Mouse (Mus musculus) common myeloid progenitor, adult 5-6 weeks (primary cell): ENCODE results near the gene Otop3. TPM values are rescaled to one million over a fixed set of nuclear protein-coding genes. Genes with fewer than 3 reads are reported as not detected.
A peak's percentile ranks its signal among the peaks of the same experiment; 100 is the strongest.

Experiments
- ATAC-seq: replicated peaks from 2 replicates; pipeline ENCODE4 v1.8.0; 2016; ENCODE audit warnings: low read depth, mild to moderate bottlenecking, moderate TSS enrichment, inconsistent platforms; ENCODE audit not compliant: poor library complexity, severe bottlenecking
- total RNA-seq: library from RNA; stranded (forward); fragments of 200-1000, 187-1606 nt; gene quantifications from 2 replicates; pipeline ENCODE4 v1.2.3, GENCODE M21; 2017

Gene Otop3
- total RNA-seq, 1 experiment from 2014 or later, result not detected

DNA sequence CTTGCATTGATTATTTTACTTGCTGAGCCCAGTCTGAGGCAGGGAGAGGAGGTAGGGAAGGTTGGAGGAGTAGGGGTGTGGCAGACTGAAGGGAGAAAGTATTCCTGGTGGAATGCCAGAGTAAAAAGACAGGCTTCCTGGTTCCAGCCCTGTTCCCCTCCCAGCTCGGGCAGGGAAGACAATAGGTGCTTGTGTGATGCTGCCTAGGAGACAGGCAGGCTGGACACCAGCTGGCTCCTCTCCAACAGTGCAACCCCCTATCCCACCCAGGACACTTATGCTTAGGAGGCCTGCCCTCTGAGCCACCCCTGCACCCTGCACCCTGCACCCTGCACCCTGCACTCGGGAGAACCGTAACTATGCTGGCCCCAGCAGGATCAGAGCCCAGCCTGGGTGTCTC, 24.8 kb downstream of the Otop3 start:
- no peak for ATAC-seq

- peak; percentile 62 for ATAC-seq
These were observed 25.2 kb downstream of the Otop3 start for GRCm38 (mm10) chr11:115359726-115360125.

- ATAC-seq, result no peak
These were observed 29.6 kb downstream of the Otop3 start for GRCm38 (mm10) chr11:115364136-115364535.

DNA sequence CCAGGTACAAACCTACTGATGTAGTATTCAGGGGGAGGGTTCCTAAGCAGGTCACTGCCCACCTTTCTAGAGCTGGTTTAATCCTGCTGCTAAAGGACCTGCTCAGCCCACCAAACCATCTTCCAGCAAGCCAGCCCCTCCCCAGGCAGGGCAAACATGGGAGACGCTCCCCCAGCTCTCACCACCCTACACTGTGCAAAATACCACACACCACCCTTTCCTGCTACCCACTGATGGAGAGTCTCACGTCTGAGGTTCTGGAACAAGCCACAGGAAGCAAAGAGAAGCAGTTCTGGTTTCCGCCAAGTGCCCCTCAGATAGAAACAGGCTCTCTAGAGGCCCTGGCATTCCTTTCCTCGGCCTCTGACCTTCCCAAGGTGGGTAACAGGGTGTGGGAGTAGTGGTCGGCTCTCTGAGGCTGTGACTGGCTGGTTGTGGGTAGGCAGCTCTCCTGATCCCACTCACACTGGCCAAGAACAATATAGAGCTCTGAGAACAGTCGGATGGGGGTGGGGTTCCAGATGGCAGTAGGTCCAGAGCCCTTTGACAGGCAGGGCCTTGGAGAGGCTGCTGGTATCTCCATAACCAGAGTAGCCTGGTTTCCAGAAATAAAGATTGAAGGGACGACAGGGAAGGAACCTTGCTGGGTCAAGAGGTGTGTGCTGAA, 31.6 kb downstream of the Otop3 start:
- ATAC-seq, result peak; percentile 37

DNA sequence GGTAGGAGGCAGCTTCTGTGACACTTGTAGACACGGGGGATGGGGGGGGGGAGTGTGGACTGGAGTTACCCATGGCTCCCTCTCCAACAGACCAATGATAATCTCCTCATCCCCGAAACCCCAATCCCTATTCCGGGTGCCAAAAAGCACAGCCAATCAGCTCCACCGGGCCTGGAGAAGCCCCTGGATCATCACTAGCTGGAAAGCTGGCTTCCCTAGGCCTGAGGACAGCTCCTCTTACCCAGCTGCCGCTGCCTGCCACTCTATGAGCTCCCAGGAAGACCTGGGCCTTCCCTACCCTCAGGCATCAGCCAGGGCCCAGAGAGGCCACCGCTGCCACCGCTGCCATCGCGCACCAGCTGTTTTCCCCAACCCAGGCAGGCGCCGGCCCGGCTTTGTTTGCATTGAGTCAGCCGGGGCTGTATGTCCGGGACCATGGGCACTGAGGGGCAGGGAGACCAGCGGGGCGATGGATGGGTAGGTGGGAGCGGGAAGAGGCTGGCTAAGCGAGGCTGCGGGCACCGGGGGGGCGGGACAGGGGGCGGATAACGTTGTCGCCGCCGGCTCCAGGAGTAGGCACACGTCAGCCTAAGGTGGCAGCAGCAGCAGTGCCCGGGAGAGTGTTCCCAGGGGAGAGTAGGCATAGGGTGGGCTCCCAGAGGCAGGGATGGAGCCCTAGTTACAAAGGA, 32.3 kb downstream of the Otop3 start:
- 0 out of 2 replicates have a peak, but pooled peaks have one; percentile 9 for ATAC-seq

DNA sequence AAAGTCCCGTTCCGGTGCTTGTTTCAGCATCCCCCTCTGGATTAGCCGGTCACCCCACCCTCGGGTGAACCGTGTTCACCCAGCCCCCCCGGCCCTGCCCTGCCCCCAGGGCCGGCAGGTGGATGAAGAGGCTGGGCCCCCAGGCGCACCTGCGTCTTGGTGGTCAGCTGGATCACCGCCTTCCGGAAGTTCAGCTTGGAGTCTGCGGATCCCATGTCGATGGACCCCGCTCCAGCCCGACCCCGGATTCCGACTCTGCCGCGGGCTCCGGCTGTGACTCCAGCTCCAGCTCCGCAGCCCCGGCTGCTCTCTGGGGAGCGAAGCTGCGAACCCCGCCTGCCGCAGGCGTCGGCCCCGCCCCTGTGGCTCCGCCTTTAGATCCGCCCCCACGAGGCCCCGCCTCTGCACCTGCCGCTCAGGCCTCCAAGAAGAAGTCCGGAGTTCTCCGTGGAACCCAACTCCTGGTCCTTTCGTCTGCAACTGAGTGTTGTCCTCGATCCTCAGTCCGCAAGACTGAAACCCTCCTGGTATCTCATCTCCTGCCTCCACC, 32.9 kb downstream of the Otop3 start, which contains the start of gene Hid1:
Gene Hid1 (minus strand): TSS at position 362 of the 550 bp plus-strand sequence.
- ATAC-seq, result peak; percentile 78

- ATAC-seq, result no peak
These were observed 35.8 kb downstream of the Otop3 start for GRCm38 (mm10) chr11:115370368-115370767.

GRCm38 (mm10) chr11:115371354-115371753, 36.8 kb downstream of the Otop3 start:
- no peak for ATAC-seq

DNA sequence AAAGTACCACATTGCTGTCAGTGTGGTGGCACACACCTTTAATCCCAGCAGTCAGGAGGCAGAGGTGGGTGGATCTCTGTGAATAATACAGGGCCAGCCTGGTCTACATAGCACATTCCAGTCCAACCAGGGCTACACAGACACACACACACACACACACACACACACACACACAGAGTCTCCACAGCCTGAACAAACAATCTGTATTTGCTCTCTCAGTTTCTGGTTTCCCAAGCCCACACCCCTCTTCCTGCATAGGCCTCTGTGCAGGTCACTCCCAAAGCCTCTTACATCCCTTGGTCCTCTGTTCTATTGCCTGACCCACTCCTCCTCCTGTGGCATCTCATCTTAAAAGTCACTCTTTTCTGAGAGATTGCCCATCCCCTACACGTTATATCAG, 37.5 kb downstream of the Otop3 start:
- ATAC-seq, result no peak

- ATAC-seq, result no peak
These were observed 38.2 kb downstream of the Otop3 start for GRCm38 (mm10) chr11:115372737-115373136.

DNA sequence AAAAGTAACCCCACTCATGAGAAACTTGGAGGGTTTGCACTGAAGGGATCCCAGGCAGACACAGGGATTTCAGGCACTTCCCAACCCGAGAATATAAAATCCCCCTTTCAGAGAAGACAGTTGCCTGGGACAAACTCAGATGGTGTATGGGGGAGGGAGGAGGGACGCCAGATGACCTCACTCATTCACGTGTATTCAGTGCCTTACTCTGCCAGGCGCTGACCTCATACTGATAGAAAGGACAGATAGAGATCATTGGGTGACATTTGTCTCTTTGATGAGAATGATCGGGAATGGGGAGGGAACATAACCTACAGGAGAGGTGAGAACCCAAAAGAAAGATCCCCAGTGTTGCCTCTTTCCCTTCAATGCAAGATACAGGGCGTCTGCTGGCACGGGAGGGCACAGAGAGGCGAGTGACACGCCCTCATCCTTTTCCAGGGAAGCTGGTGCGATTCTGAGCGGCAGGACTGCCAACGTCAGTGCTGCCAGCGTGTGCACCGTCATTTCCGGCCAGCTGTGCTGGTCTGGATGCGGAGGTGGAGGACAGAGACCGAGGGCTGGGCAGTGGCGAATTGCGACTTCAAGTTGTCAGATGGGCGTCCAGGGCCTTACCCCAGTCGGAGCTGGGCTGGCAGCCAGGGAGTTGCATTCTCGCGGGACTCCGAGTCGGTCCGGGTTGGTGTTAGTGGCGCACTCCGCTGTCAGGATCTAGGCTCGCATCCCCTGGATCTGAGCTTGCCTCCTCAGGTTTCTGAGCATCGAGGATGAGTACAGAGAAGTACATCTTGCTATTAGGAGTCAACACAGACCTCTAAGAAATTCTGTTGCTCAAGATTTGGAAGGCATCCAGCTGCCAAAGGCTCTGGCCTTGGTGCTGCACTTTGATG, 39.5 kb downstream of the Otop3 start:
- peak; percentile 66 for ATAC-seq

- no peak for ATAC-seq
These were observed 40.3 kb downstream of the Otop3 start for GRCm38 (mm10) chr11:115374695-115375425.

DNA sequence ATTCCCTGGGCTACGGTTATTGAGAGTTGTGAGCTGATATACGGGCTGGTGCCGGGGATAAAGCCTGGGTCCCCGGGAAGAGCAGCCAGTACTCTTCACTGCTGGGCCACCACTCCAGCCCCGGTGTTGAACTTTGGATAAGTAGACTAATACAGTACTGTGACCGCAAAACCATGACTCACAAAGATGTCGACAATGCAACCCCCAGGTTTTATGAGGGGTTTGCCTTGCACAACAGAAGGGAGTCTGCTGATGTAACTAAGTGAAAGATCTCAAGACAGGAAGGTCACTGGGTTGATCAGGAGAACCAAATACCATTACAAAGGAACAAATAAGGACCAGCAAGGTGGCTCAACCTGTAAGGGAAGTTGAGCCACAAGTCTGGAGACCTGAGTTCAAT, 42.2 kb downstream of the Otop3 start:
- no peak for ATAC-seq

GRCm38 (mm10) chr11:115377254-115377653, 42.7 kb downstream of the Otop3 start:
- ATAC-seq, result no peak

DNA sequence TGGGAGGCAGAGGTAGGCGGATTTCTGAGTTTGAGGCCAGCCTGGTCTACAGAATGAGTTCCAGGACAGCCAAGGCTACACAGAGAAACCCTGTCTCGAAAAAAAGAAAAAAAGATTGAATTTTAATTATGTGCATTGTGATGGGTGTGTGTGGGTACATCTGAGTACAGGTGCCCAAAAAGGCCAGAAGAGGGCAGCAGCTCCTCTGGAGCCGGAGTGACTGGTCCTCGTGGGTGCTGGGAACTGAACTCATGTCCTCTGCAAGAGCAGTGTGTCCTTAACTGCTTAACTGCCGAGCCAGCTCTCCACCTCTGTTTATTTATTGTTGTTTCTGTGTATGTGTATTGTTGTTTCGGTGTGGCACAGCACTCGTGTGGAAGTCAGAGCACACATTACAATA, 43.3 kb downstream of the Otop3 start:
- ATAC-seq, result no peak

- ATAC-seq, result no peak
These were observed 46.7 kb downstream of the Otop3 start for GRCm38 (mm10) chr11:115381276-115381675.

DNA sequence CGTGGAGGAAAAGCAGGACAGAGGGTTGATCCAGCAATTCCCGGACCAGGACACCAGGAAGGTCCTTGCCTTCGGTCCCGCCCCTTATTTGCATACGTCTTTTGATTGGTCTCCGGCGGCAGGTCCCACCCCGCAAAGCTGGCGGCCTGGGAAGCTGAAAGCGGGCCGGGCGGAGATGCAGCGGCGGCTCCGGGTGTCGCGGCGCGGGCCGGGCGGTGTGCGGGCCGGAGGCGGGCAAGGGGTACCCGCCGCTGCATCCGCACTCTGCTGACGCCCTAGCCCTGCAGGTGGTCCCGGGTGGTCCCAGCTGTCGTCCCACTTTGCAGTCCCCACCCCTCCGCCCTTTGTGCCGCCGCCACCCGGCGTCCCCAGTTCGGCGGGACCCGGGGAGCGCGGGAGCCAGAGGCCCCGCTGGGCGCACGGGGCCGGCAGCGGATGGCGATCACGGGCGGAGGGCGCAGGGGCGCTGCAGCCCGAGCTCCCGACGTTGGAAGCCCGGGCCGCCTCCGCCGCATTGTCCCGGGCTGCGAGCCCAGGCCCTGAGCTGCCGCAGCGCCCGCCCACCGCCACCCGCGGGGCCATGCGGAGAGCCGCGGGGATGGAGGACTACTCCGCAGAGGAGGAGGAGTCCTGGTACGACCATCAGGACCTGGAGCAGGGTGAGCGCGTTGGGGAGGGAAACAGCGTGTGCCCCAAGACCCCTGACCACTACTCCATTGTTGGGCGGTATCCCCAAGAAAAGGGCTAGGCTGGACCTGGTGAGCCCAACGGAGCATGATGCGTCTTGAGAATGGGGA, 47.4 kb downstream of the Otop3 start, which contains the start of gene Cdr2l:
Gene Cdr2l (plus strand): TSS at position 174 of the 797 bp plus-strand sequence.
- ATAC-seq, result no peak

- ATAC-seq, result no peak
These were observed 48.4 kb downstream of the Otop3 start for GRCm38 (mm10) chr11:115382891-115383290.
